Mouse (Mus musculus): ENCODE measurements around the gene Zfp91.
"Not testable (repeated sequence)": the region's sequence is repeated elsewhere in the genome, so short reads cannot be mapped to it uniquely, and the experiment has no call there.

Zfp91 gene

DNA sequence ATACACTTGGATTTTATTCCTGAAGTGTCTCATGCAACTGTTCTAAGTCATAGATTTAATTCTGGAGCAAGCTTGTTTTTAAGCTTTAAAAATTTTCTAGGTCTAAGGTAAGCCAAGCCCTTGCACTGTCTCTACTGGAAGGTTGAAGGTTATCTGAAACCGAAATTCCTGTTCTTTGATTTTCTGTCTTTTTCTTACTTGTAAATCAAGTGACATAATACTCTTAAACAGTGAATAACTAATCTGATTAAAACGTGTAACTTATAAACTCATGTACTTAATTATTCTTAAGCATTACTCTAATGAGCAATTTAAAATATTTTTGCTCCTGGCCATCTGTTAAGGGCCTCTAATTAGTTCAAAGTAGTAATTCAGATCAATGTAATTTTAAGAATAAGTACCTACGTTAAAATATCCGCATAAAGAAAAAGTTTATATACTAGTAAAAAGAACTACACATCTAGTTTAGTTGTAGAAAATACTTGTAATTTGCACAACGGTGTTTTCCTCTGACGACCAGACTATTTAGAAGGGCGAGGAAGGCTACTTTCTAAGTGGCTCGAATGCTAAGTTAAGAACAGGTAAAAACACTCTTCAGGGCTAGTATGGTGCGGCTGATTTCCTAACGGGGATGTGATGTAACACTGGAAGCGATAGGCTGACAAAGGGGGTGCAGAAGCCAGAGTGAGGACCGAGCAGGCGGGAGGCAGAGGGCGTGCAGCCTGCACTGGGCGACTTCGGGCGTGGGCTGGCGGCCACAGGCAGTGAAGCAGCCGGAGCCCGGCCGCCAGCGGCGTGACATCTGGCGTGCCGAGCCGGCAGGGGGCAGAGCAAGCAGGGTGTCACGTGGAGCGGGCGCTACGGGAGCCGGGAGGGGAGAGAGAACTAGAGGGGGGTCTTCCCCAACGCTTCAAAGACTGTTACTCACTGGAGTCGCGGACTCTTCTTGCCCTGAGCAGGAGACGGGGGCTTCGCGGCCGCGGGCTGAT, 1.6 kb downstream of the Zfp91 start:
- DNase-seq (ENCODE audit: low read depth, low spot score) = peak; percentile 79

DNA sequence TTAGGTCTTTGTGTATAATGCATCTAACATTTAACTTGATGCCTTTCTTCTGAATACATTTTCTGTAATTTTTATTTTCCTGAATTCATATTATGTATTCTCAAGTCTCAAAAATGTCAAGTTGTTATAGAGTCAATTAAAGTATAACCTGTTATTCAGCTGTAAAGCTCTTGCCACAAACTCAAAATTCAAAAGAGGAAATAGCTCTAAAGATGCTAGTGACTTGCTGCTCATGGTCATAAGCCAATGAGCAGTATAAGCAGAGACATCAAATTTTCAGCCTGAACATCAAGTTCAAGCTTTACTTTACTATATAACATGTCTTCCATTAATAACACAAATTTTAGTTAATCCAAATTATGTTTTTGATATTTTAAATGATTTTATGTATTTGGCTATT, 3.6 kb downstream of the Zfp91 start:
- no peak for DNase-seq (ENCODE audit: low read depth, low spot score)

DNA sequence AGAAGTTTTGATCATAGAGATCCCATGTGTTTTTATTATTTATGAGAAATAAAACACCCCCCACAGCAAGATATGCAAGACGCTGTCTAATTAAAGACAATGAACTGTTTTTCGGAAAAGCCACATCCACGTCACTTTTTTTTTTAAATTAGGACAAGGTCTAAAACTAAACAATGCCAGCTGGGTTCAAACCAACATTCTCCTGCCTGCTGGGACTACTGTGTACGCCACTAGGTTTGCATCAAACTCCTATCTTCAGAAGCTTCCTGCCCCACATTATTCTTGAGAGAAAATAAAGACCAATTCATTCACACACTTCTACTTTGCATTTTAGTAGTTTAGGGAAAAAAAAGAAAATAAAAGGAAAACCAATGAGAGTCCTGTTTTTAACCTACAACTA, 8.2 kb downstream of the Zfp91 start:
- DNase-seq (ENCODE audit: low read depth, low spot score) = no peak

DNA sequence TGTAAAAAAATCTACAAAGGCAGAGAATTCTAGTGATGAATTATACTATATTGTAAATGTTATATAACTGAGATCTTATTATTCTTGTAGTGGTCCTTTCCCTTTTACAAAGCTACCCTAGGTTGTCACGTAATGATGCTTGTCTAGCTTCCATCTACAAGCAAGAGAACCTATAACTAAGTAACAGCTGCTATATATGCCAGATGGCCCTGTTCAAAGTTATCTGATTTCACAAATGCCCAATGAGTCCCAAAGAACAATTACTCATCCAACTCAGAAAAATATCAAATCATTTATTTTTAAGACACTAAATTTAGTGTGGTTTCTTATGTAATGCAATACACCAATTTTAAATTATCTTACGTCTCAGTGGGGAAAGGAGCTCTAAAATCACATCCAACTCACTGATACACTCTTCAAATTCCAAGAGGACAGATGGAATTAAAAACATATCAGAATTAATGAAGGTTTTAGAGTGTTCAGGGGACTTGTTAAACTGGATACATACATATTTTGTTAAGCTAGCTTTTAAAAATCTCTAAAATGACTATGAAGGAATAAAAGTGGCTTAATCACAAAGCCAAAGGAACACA, 9.0 kb downstream of the Zfp91 start:
- DNase-seq (ENCODE audit: low read depth, low spot score) = peak; percentile 57

DNA sequence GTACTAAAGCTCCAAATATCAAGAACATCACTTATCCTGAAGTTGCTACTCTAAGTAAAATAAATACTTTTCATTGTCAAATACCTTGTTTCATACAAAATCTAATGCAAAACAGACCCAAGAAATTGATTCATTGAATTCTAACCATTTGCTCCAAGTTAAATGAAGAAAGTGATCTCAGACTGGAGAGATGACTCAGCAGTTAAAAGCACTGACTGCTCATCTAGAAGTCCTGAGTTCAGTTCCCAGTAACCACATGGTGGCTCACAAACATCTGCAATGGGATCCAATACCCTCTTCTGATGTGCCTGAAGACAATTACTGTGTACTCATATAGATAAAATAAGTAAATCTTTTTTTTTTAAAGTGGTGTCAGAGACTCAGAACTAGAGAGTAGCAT, 15.5 kb downstream of the Zfp91 start:
- no peak for DNase-seq (ENCODE audit: low read depth, low spot score)

DNA sequence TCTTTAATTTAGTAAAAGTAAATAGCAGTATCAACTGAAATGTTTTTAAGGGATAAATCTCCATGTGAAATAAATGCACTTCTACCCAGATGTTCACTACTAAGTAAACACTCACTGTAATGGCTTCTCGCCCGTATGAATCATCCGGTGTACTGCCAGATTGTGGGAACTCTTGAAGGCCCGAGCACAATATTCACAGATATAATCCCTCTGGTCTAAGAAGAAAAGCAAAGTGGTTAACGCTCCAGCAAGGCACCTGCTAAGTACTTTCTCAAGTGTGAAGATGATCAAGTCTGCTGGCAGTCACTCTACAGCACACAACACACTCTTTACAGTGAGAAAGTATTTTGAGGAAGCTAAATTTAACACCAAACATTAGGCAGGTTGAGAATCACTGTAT, 25.0 kb downstream of the Zfp91 start:
- no peak for DNase-seq (ENCODE audit: low read depth, low spot score)

DNA sequence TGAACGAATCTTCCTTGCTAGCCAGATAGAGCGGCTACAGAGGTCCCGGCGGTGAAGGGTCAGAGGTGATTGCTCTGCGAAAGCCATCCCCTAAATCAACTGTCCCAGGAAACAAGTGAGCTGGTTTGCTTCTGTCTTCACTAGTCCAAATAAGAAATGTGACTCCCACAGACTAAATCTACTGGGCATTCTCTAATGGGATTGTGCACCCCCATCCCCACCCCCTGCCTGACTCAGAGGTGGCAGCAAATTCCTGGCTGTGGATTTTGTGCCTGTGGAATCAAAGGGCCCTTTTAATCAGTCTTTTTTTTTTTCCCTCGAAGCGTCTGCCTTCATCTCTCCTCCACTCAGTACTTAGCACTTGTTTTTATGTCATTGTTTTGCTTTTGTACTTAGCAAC, 30.6 kb downstream of the Zfp91 start, which contains the start of gene Cntf:
Gene Cntf (minus strand): TSS at position 325 of the 400 bp plus-strand sequence.
- DNase-seq (ENCODE audit: low read depth, low spot score) = no peak

DNA sequence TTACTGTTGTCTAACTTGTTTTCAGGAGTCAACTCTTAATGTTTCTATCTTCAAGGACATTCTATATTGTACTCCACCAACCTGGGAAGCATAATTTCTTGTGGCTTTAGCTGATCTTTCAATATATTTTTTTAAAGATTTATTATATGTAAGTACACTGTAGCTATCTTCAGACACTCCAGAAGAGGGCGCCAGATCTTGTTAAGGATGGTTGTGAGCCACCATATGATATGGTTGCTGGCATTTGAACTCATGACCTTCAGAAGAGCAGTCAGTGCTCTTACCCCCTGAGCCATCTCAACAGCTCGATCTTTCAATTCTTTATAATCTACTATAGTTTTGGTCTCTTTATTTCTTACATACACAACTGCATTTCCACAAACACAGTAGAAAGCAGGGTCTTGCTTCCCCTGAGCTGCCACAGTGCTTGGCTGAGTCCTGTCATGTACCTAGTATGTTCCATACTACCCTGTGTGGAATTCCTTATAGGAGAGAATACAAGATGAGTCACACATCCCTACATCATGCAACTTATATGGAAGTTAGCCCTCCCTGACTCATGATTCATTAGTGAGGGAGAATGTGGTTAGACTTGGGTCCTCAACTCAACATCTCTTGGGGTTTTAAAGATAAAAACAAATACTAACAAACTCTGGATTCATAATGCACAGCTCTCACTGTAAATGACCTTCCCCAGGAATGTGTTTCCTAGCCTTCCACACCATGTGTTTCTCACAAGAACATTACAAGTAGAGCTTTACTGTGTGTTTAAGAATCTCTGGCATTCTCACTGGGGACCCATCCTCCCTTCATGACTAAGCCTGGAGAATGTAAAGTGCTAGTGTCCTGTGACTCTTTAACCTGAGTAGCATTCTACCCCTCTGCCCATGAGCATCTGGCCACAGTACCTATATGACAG, 33.5 kb downstream of the Zfp91 start:
- no peak for DNase-seq (ENCODE audit: low read depth, low spot score)

DNA sequence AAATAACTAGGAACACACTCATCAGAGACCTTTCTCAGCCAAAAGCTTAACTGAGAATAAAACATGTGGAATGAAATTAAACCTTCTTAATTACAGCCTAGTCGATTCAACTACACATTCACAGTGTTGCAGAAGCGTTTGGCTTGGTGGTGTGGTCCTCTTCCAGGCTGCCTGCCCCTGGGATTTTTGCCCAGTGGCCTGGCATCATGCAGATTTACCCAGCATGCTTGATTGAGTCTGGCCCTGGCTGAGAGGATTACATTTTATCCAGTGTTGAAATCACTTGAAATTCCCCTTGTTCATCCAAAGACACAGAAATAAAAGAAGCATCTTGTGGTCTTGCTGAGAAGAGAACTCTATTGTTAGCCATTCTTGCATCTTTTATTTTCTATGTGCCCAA, 36.3 kb downstream of the Zfp91 start:
- peak; percentile 18 for DNase-seq (ENCODE audit: low read depth, low spot score)

DNA sequence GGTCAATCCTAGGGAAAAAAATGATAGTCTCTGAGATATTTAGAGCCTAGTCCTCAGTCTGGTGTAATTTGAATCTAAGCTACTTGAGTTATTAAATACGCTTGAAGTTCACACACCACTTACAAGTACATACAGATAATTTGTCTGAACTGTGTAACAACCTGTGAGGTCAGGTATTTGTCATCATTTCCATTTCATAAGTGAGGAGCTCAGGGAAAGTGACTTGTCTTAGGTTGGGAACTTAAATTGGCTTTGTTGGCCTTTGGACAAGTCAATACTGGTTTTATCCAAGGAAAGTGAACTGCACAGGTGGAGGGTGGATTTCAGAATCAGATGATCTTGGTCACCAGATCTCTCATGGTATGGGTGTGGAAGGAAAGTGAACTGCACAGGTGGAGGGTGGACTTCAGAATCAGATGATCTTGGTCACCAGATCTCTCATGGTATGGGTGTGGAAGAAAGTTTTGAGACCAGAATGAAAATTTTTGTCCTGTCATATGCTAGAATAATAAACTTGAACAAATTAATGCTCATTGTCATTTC, 36.9 kb downstream of the Zfp91 start:
- no peak for DNase-seq (ENCODE audit: low read depth, low spot score)

DNA sequence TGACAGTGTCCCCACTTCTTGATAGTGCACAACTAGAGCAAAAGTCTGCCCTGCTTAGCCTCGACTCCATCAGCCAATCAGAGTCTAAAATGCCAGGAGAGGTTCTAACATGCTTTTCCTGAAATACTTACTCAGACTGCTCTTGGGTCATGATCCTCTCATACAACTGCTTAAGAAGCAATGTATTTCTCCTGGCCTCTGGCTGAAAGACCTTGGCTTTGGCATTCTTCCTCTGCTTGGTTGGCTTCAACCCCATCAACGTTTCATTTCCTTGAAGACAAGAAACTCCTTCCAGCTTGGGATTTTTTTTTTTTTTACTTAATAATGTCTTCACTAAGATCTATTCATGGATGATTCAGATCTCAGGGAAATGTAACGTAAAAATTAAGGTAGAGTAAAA, 39.6 kb downstream of the Zfp91 start:
- DNase-seq (ENCODE audit: low read depth, low spot score) = no peak

DNA sequence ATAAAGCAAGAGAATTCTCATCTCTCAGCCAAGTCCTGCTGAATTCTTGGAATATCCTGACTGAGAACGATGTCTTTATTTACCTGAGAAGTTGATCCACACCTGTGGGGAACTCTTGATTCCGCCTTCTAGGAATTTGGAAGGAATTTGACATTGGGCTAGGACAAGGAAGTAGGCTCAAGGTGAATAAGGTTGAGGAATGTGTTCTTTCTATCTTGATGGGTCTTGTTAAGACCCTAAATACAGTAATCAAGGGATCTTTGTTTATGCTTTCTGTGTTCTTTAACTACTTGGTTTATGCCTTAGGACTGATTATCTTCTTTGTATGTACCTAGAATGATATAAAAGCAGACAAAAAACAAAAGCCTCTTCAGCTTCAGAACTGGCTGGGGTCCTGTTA, 64.0 kb downstream of the Zfp91 start:
- no peak for DNase-seq (ENCODE audit: low read depth, low spot score)

DNA sequence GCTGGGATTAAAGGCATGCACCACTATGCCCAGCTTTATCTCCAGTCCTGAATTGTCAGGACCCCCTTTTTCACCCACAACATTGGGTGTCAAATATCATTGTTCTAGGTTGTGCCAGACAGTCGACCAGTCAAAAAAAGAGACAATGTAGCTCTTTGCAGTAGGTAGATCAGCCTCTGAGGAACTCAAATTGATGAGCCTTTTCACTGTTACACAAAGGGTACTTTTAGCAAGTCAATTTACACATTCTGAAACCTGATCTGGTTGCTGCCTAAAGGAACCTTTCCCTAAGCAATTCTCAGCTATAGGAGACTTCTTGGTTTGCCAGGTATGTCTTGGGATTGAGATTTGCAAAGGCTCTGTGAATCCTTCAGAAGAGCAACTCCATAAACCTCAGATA, 64.9 kb downstream of the Zfp91 start:
- DNase-seq (ENCODE audit: low read depth, low spot score) = no peak

DNA sequence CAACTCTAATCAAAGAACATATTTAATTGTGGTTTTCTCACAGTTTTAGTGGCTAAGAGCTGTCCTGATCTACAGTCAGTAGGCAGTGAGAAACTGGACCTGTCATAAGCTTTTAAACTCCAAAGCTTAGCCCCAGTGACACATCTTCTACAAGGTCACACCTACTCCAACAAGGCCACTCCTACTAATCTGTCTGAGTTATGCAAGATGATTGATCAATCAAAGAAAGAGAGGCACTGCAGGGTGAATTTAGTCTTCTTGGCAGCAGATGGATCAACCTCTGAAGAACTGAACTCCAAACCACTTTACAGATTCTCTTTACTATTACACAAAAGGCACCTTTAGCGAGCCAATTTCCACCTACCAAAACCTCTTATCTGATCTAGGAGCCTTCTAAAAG, 70.1 kb downstream of the Zfp91 start:
- no peak for DNase-seq (ENCODE audit: low read depth, low spot score)

DNA sequence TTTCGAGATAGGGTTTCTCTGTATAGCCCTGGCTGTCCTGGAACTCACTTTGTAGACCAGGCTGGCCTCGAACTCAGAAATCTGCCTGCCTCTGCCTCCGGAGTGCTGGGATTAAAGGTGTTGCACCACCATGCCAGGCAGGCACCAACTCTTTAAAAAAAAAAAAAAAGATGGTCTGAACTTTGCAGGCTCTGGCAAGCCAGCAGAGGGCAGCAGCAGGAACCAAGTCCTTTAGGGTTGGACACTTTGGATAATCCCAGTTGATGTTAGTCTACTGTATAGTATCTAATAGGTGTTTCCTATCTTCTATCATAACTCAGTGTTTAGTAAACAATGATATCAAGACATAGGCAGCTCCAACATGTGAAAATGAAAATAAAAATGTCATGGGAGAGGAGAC, 73.6 kb downstream of the Zfp91 start:
- DNase-seq (ENCODE audit: low read depth, low spot score) = no peak

DNA sequence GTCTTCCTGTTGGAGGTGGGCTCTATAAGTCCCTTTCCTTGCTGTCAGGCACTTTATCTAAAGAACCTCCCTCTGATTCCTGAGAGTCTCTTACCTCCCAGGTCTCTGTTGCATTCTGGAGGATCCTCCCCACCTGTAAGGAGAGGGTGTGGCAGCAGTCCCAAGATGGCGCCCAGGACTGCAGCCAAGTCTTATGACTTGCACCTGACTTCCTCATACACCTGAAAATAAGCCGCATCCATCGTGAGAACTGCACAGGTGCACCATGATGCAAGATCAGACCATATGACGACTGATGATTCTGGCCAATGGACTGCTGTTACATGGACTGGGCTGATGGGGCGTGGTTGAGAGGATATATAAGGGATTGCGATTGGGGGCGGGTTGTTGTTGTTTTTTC, 74.3 kb downstream of the Zfp91 start:
- DNase-seq (ENCODE audit: low read depth, low spot score) = not testable (repeated sequence)

DNA sequence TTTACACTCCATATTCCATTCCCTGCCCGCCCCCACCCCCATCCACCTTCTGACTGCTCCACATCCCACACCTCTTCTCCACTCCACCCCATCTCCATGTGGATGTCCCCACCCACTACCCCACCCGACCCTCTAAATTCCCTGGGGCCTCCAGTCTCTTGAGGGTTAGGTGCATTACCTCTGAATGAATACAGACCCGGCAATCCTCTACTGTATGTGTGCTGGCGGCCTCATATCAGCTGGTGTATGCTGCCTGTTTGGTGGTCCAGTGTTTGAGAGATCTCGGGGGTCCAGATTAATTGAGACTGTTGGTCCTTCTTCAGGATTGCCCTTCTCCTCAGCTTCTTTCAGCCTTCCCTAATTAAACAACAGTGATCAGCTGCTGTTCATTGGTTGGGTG, 75.0 kb downstream of the Zfp91 start:
- not testable (repeated sequence) for DNase-seq (ENCODE audit: low read depth, low spot score)

DNA sequence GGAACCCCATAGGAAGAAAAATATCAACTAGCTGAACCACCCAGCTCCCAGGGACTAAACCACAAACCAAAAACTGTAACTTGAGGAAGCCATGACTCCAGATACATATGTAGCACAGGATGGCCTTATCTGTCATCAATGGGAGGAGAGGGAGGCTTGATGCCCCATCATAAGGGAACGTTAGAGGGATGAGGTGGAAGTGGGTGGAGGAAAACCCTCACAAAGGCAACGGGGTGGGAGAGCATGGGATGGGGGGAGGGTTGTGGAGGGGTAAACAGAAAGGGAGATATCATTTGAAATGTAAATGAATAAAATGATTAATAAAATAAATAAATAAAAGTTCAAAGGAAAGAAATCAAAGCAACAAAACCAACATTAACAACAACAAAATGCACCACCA, 75.5 kb downstream of the Zfp91 start:
- DNase-seq (ENCODE audit: low read depth, low spot score) = no peak

DNA sequence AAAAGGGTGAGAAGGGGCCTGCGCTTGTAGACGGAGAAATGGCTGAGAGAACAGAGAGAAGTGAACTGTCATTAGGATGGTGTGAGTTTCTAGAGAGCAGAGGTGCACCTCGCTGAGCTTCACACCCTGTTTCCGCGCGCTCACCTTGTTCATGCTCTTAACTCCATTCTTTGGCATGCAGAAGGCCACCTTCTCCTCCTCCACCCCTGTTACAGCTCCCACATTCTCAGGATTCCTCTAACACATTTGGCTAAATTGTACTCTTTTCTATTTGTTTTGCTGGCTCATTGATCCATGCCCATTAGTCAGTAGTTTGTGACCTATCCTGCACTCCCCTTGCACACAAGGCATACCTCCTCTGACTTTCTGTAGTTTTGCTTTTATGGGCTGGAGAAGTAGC, 76.7 kb downstream of the Zfp91 start:
- no peak for DNase-seq (ENCODE audit: low read depth, low spot score)
